Mouse (Mus musculus): Measurements from ENCODE around the gene Riok2.

GRCm38 (mm10) chr17:17393300-17393699, 19.2 kb downstream of the Riok2 start:
- no peak for TF ChIP-seq CTCF (IDR thresholded peaks at IDR 0.05; ENCODE audit: insufficient read depth, low read depth, low read length)
- TF ChIP-seq POLR2A (IDR thresholded peaks at IDR 0.05; ENCODE audit: insufficient read depth, low read depth, low read length) = no peak

Measured in olfactory bulb, adult 2 months (tissue).